Mouse (Mus musculus): Measurements from ENCODE around the gene Olfr733.

The Olfr733 gene

GRCm38 (mm10) chr14:50301422-50301821 lies at the start of gene Olfr733:
Gene Olfr733, minus strand, starts transcription at chr14:50301522.
- DNase-seq (ENCODE audit: low read depth in 2 of 2, low spot score in 2 of 2) = no peak

GRCm38 (mm10) chr14:50348796-50349195 lies 47.5 kb upstream of the Olfr733 start, which contains the start of gene Olfr735:
Gene Olfr735, minus strand, starts transcription at chr14:50348872.
- no peak for DNase-seq (ENCODE audit: low read depth in 2 of 2, low spot score in 2 of 2)

- DNase-seq (ENCODE audit: low read depth in 2 of 2, low spot score in 2 of 2) = no peak
These were observed 25.3 kb upstream of the Olfr733 start, which contains the start of gene Olfr734 for GRCm38 (mm10) chr14:50326661-50327060. Gene Olfr734, minus strand, starts transcription at chr14:50326761.

GRCm38 (mm10) chr14:50284106-50284505 lies 17.2 kb downstream of the Olfr733 start, which contains the start of gene Olfr732:
Gene Olfr732, minus strand, starts transcription at chr14:50284206.
- no peak for DNase-seq (ENCODE audit: low read depth in 2 of 2, low spot score in 2 of 2)
